Mouse (Mus musculus): ENCODE results near the gene Skap2. TPM values are rescaled to one million over a fixed set of nuclear protein-coding genes. Genes with fewer than 3 reads are reported as not detected.

Skap2 gene
- polyA plus RNA-seq, 1 experiment: 15.2 TPM

DNA sequence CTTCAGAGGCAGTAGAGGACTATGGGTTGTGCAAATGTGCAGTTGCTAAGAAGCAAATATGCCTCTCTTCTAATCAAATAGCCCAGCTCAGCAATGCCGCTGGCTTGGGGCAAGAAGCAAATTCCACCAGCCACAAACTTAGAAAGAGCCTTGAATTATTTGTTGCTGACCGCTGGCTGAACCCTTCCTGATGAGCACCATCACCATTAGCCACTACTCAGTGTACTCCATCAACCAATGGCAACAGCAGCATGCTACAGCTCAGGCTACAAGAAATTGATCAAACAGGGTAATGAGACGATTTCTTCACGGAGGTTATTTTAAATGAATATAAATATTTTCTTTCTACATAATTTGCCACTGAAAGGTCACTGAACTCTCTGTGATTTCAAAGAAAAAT is 36.6 kb downstream of the Skap2 start:
- H3K27me3 ChIP-seq (ENCODE audit: control insufficient read depth, insufficient read depth, low read length): no peaks in the 10 kb centered on the region
- H3K36me3 ChIP-seq (ENCODE audit: control insufficient read depth, insufficient read depth, low read length): no peaks in the 10 kb centered on the region
- no peak overlapping the region for H3K4me3 ChIP-seq (ENCODE audit: control insufficient read depth, low read depth, low read length)
- no peak for TF ChIP-seq CTCF (IDR thresholded peaks at IDR 0.05; ENCODE audit: control insufficient read depth, insufficient read depth, insufficient replicate concordance, low read depth, low read length)
- H3K27ac ChIP-seq (ENCODE audit: control insufficient read depth, insufficient read depth, low read depth, low read length): no peak overlapping the region
- H3K4me1 ChIP-seq (ENCODE audit: control insufficient read depth, insufficient read depth, low read length): no peaks in the 10 kb centered on the region

DNA sequence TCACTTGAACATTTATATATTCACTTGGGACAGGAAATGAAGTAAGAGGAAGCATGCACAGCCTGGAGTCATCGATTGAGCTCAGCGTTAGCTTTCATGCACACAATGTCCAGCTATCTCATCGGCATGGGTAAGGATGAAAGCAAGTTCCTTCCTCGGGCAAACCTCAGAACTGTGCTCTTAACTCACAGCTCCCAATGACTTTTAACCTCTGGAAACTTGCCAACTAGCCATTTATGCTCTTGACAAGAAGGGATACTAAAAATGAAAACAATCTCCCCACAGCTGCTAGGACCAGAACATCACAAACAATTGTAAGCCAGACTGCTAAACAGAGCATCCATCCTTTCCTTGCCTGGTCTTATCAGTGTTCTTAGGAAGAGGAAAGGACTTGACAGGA is 53.4 kb downstream of the Skap2 start:
- Histone ChIP-seq H3K27me3 (ENCODE audit: control insufficient read depth, insufficient read depth, low read length) (no peaks in the 10 kb centered on the region), H3K27ac (ENCODE audit: control insufficient read depth, insufficient read depth, low read depth, low read length) (no peak overlapping the region), H3K4me3 (ENCODE audit: control insufficient read depth, low read depth, low read length) (no peak overlapping the region), H3K36me3 (ENCODE audit: control insufficient read depth, insufficient read depth, low read length) (no peaks in the 10 kb centered on the region), H3K4me1 (ENCODE audit: control insufficient read depth, insufficient read depth, low read length) (no peaks in the 10 kb centered on the region)
- no peak for TF ChIP-seq CTCF (IDR thresholded peaks at IDR 0.05; ENCODE audit: control insufficient read depth, insufficient read depth, insufficient replicate concordance, low read depth, low read length)
- no peak for TF ChIP-seq POLR2A (IDR thresholded peaks at IDR 0.05; ENCODE audit: control insufficient read depth, low read depth, low read length)

DNA sequence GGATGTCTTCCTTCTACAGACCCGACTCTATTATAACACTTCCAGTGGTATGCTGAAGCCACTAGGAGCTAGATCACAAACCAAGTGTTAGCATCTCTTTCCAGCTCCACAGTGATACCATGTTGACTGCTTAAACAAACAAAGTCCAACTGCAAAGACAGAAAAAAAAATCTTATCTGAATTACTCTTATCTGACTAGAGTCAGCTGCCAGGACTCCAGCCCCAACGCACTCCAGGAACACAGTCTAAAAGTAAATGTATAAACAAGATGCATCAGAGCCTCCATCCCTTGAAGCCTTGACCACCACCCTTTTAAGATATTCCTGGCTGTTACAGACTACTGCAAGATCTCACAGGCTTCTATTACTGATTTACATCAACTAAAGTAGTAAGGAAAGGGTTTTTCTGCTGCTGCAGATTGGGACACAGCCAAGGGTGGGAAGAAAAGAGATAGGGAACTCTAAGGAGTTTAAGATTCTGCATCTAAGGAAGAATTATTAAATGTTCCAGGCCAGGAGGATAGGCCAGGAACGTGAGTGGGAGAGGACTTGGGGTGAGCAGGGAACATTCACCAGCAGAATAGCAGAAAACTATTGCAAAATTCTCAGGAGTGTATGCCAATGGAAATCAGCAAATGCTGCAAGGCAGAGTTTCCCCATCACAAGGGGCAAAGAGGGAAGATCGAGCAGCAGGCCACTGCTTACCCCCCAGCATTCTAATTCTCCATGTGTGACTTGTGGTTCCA is 56.1 kb downstream of the Skap2 start:
- TF ChIP-seq CTCF (IDR thresholded peaks at IDR 0.05; ENCODE audit: control insufficient read depth, insufficient read depth, insufficient replicate concordance, low read depth, low read length) (no peak), POLR2A (IDR thresholded peaks at IDR 0.05; ENCODE audit: control insufficient read depth, low read depth, low read length) (no peak)
- H3K4me3 ChIP-seq (ENCODE audit: control insufficient read depth, low read depth, low read length): no peak overlapping the region
- H3K36me3 ChIP-seq (ENCODE audit: control insufficient read depth, insufficient read depth, low read length): no peaks in the 10 kb centered on the region
- H3K27ac ChIP-seq (ENCODE audit: control insufficient read depth, insufficient read depth, low read depth, low read length): no peak overlapping the region
- H3K27me3 ChIP-seq (ENCODE audit: control insufficient read depth, insufficient read depth, low read length): no peaks in the 10 kb centered on the region
- H3K4me1 ChIP-seq (ENCODE audit: control insufficient read depth, insufficient read depth, low read length): no peaks in the 10 kb centered on the region

DNA sequence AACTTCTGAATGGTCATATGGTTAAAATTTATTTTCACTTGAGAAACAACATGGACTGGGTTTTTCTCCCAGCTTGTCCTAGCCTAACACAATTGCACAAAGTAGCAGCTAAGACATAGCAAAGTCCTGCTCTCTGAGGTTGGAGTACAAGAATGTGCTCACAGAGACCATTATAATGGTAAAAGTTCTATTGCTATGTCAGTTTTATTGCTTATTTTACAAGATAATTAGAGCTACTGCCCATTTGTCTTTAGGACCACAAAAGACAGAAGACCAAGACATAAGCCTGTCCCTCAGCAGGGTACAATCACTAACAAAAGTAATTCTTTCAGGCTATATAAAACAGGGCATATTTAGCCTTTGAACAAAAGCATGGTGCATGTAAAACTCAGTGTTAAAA is 64.7 kb downstream of the Skap2 start:
- Histone ChIP-seq H3K27me3 (ENCODE audit: control insufficient read depth, insufficient read depth, low read length) (no peaks in the 10 kb centered on the region), H3K4me3 (ENCODE audit: control insufficient read depth, low read depth, low read length) (no peak overlapping the region), H3K36me3 (ENCODE audit: control insufficient read depth, insufficient read depth, low read length) (no peaks in the 10 kb centered on the region), H3K4me1 (ENCODE audit: control insufficient read depth, insufficient read depth, low read length) (no peaks in the 10 kb centered on the region), H3K27ac (ENCODE audit: control insufficient read depth, insufficient read depth, low read depth, low read length) (no peak overlapping the region)
- TF ChIP-seq CTCF (IDR thresholded peaks at IDR 0.05; ENCODE audit: control insufficient read depth, insufficient read depth, insufficient replicate concordance, low read depth, low read length) (no peak), POLR2A (IDR thresholded peaks at IDR 0.05; ENCODE audit: control insufficient read depth, low read depth, low read length) (no peak)

DNA sequence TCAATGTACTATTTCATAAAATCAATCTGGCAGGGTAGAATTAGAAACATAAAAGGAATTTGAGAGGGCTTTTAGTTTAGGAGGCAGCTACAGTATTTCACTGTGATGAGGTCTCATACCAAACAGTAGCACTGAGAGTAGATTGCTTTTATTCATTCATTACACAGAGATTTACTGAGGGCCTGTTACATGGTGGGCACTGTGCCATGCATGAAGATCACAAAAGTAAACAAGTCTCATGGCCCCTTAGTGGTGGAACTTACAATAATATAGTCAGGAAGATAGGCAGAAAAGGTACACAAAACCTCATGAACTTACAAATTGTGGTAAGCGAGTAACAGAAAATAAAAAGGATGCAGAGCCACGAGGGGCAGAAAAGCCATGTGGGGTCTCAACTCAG is 67.4 kb downstream of the Skap2 start:
- TF ChIP-seq POLR2A (IDR thresholded peaks at IDR 0.05; ENCODE audit: control insufficient read depth, low read depth, low read length) (no peak), CTCF (IDR thresholded peaks at IDR 0.05; ENCODE audit: control insufficient read depth, insufficient read depth, insufficient replicate concordance, low read depth, low read length) (no peak)
- no peaks in the 10 kb centered on the region for H3K27me3 ChIP-seq (ENCODE audit: control insufficient read depth, insufficient read depth, low read length)
- no peak overlapping the region for H3K27ac ChIP-seq (ENCODE audit: control insufficient read depth, insufficient read depth, low read depth, low read length)
- H3K36me3 ChIP-seq (ENCODE audit: control insufficient read depth, insufficient read depth, low read length): no peaks in the 10 kb centered on the region
- H3K4me1 ChIP-seq (ENCODE audit: control insufficient read depth, insufficient read depth, low read length): no peaks in the 10 kb centered on the region
- no peak overlapping the region for H3K4me3 ChIP-seq (ENCODE audit: control insufficient read depth, low read depth, low read length)

DNA sequence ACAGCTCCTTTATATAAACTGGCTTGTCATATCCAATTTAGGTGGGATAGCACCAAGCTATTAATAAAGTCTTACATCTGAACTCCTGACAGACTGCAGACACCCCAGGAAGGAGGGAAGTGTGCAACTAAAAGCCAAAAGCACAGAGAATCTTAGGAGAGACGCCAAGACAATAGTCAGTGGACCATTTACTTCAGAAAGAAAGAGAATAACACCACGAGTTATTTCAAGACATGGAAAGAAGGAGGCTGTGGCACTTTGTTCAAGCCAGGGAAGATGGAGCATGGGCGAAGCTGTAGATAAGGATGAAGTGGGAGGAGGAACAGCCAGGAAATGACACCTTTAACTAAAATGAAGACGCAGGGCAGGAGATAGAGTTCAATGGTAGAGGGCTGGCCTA is 78.4 kb downstream of the Skap2 start:
- no peaks in the 10 kb centered on the region for H3K4me1 ChIP-seq (ENCODE audit: control insufficient read depth, insufficient read depth, low read length)
- TF ChIP-seq POLR2A (IDR thresholded peaks at IDR 0.05; ENCODE audit: control insufficient read depth, low read depth, low read length) (no peak), CTCF (IDR thresholded peaks at IDR 0.05; ENCODE audit: control insufficient read depth, insufficient read depth, insufficient replicate concordance, low read depth, low read length) (no peak)
- no peak overlapping the region for H3K4me3 ChIP-seq (ENCODE audit: control insufficient read depth, low read depth, low read length)
- H3K27me3 ChIP-seq (ENCODE audit: control insufficient read depth, insufficient read depth, low read length): no peaks in the 10 kb centered on the region
- H3K27ac ChIP-seq (ENCODE audit: control insufficient read depth, insufficient read depth, low read depth, low read length): no peak overlapping the region
- H3K36me3 ChIP-seq (ENCODE audit: control insufficient read depth, insufficient read depth, low read length): no peaks in the 10 kb centered on the region

DNA sequence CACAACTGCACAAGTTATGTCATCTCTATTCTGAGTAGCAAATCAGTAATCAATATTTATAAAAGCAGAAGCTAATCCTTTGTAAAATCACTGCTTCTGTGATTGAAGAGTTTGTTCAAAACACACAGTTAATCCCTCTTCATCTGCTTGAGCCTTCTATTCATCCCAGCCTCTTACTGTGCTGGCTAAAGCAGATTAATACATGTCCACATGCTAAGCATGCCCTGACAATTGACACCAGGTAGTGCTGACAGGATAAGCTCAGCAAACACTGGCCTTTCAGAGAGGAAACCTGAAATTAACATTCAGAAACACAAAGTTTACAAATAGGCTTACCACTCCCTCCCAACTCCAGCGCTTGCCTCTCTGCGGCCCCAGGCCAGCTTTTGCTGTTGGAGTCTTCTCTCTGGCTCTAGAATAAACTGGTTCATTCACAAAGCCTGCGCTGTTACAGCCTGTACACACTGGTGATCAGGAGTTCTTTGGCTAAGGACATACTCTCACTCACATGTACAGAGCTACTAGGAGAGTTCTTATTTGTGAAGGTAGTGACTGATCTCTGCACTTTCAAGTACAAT is 79.2 kb downstream of the Skap2 start:
- Histone ChIP-seq H3K27me3 (ENCODE audit: control insufficient read depth, insufficient read depth, low read length) (no peaks in the 10 kb centered on the region), H3K27ac (ENCODE audit: control insufficient read depth, insufficient read depth, low read depth, low read length) (no peak overlapping the region), H3K36me3 (ENCODE audit: control insufficient read depth, insufficient read depth, low read length) (no peaks in the 10 kb centered on the region), H3K4me1 (ENCODE audit: control insufficient read depth, insufficient read depth, low read length) (no peaks in the 10 kb centered on the region), H3K4me3 (ENCODE audit: control insufficient read depth, low read depth, low read length) (no peak overlapping the region)
- TF ChIP-seq POLR2A (IDR thresholded peaks at IDR 0.05; ENCODE audit: control insufficient read depth, low read depth, low read length) (no peak), CTCF (IDR thresholded peaks at IDR 0.05; ENCODE audit: control insufficient read depth, insufficient read depth, insufficient replicate concordance, low read depth, low read length) (no peak)

All from testis, adult 2 months (tissue).